Mouse (Mus musculus) C2C12 (cell line): ENCODE results near the gene Slc25a15.

Experiments
- CTCF ChIP-seq: IDR thresholded peaks from one replicate; pipeline ENCODE4 v1.5.1; 2011; ENCODE audit not compliant: control insufficient read depth, insufficient read depth, insufficient read length
- MAX ChIP-seq: IDR thresholded peaks from one replicate; pipeline ENCODE4 v1.6.1; 2011; ENCODE audit warnings: mild to moderate bottlenecking, control low read depth

- TF ChIP-seq CTCF (no peak), MAX (no peak)
These were observed 986 bp upstream of the Slc25a15 start for GRCm38 (mm10) chr8:22399285-22399880.
